Mouse (Mus musculus): ENCODE results near the gene Atxn3.
A peak's percentile ranks its signal among the peaks of the same experiment; 100 is the strongest.
"Not testable (repeated sequence)": the region's sequence is repeated elsewhere in the genome, so short reads cannot be mapped to it uniquely, and the experiment has no call there.

Gene Atxn3

GRCm38 (mm10) chr12:101957079-101957941 is 736 bp downstream of the Atxn3 start:
- peak; percentile 9 for DNase-seq

- DNase-seq = not testable (repeated sequence)
These were observed 2.2 kb downstream of the Atxn3 start for GRCm38 (mm10) chr12:101955821-101956220.

- peak; percentile 14 for DNase-seq
These were observed 9.2 kb downstream of the Atxn3 start for GRCm38 (mm10) chr12:101948801-101949200.

DNA sequence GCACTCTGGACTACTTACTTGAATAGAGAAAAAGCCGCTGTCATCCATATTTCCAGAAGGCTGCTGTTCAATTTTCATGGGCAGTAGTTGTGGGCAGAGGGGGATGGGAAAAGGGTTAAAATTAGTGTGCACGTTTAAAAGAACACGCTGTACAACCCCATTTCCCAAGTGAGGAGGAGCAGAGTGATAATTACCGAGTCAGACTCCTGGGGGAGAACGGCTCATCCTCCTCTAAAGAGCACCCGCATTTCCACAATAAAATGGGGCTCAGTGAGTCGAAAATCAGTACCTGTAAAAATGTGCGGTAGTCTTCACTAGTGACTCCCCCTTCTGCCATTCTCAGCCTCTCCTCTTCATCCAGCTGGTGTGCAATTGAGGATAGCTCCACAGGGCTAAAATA is 10.1 kb downstream of the Atxn3 start:
- no peak for DNase-seq

DNA sequence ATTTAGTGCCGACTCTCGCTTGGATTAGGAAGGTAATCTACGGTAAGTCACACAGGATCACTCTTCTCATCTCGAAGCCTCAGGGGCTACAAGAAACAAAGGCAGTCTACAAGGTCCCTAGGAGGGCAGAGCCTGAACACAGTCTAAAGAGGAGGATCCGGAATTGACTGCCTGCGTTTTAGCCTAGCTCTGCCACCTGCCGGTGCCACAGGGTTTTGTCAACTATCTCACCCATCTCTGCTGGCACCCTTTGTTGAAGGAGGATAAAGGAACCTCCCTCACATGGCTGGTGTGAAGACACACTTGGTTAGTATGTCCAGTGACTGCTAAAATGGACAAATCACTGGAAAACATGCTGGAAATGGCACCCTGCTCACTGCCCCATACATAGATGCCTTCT is 20.5 kb downstream of the Atxn3 start:
- DNase-seq = no peak

- DNase-seq = no peak
These were observed 22.8 kb downstream of the Atxn3 start for GRCm38 (mm10) chr12:101935223-101935622.

DNA sequence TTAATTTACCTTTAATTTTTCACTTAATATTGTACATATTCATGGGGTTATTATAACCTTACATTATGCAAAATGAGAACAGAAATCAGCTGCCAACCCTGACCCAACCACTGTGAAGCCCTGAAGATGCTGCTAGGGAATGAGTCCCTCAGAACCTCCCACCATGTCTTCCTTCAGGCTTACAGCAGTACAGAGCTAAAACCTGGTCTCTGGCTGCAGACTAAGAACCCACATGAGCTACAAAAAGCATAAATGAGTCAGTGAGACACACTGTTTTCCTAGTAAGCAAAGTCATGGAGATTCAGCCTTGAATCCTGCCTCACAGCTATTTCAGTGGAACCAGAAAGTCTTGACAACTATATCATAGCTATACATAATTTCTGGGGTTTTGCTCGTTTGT is 29.6 kb downstream of the Atxn3 start:
- no peak for DNase-seq

- DNase-seq = no peak
These were observed 35.7 kb downstream of the Atxn3 start for GRCm38 (mm10) chr12:101922313-101922712.

GRCm38 (mm10) chr12:101919847-101920246 is 38.2 kb downstream of the Atxn3 start:
- no peak for DNase-seq

DNA sequence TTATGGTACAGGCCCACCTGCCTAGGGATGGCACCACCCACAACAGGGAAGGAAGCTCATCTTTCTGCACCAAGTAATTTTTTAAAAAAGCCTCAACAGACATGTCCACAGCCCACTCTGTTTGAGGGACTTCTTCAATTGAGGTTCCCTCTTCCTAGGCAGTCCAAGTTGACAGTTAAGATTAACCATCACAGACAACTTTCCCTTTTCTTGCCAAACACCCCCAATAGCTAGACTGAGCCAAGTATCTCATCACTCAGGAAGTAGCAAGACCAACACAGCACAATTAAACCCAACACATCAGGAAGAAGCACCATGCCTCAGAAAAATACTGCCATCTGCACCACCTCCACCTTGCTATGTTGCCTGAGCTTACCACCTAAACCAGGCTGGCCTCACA is 40.9 kb downstream of the Atxn3 start:
- DNase-seq = no peak

DNA sequence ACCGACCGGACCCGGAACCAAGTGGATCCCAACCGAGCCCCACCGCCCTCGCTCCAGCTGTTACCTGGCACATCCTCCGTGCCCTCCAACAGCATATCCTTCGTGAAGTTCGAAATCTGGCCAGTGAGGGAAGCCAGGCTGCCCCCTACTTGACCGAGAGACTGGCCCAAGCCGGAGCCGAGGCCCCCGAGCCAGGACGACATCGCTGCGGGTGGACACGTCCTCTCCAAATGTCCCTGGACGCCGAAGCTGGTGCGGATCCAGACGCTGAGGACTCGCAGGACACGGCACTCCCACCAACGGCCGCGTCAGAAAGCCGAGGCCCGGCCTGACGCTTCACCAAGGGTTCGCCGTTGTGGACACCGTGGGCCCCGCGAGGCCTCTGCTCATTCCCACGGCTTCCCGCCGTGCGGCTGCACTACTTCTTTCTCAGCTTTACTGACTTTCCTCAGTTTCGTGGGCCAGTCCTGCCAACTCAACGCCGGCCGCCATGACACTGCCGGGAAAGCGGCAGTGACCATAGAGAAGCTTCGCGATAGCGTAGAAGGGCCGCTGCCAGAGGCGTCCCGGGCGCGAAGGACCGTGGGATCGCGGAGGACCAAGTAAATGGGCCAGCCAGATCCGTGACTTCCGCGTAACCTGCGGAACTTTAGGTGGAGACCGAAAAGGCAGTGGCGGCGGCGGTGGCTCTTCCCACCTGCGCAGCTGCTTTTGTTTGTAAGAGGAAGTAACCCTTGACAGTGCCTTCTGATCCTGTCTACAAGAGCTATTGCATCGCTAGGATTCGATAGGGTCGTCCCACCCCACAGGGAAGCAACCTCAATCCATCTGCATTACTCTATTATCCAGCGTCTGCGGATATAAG is 45.2 kb downstream of the Atxn3 start, which contains the start of gene Trip11:
TSS of gene Trip11 (minus strand) at position 642 of the 865 bp plus-strand sequence.
- peak; percentile 94 for DNase-seq

GRCm38 (mm10) chr12:101911346-101911745 is 46.7 kb downstream of the Atxn3 start:
- no peak for DNase-seq

DNA sequence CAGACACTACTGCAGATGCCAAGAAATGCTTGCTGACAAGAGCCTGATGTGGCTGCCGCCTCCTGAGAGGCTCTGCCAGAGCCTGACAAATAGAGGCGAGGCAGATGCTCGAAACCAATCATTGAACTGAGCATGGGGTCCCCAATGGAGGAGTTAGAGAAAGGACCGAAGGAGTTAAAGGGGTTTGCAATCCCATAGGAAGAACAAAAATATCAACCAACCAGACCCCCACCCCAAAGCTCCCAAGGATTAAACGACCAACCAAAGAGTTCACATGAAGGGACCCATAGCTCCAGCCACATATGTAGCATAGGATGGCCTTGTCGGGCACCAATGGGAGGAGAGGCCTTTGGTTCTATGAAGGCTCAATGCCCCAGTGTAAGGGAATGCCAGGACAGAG is 47.7 kb downstream of the Atxn3 start:
- DNase-seq = no peak

GRCm38 (mm10) chr12:101905817-101906216 is 52.2 kb downstream of the Atxn3 start:
- no peak for DNase-seq

DNA sequence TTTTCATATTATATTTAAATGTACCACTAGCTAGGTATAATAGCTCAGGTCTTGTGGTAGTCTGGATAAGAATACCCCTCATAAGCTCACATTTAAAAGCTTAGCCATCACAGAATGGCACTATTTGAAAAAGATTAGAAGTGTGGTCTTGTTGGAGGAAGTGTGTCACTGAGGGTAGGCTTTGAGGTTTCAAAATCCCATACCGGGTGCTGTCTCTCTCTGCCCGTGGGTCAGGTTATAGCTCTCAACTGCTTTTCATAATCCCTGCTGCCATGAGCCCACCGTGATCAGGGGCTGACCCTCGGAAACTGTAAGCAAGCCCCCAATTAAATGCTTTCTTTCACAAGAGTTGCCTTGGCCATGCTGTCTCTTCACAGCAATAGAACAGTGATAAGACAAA is 53.1 kb downstream of the Atxn3 start:
- DNase-seq = no peak

GRCm38 (mm10) chr12:101904170-101904569 is 53.9 kb downstream of the Atxn3 start:
- no peak for DNase-seq

- no peak for DNase-seq
These were observed 58.3 kb downstream of the Atxn3 start for GRCm38 (mm10) chr12:101899671-101900245.

- DNase-seq = no peak
These were observed 59.1 kb downstream of the Atxn3 start for GRCm38 (mm10) chr12:101898966-101899365.

DNA sequence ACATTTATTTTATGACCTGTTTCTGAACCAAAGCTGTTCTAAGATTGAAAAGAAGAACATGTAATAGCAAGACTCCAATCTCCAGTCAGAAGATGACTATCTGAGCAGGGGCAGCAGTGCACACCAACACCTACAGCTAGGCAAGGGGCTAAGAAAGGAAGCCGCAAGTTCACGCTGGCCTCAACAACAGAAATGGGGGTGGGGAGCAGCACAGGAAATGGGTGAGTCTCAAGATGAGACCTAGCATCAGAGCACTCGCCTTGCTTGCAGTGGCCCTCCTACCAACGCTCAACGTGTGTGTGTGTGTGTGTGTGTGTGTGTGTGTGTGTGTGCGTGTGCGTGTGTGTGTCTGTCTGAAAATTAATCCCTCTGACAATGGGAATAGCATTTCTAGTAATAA is 60.9 kb downstream of the Atxn3 start:
- DNase-seq = no peak

DNA sequence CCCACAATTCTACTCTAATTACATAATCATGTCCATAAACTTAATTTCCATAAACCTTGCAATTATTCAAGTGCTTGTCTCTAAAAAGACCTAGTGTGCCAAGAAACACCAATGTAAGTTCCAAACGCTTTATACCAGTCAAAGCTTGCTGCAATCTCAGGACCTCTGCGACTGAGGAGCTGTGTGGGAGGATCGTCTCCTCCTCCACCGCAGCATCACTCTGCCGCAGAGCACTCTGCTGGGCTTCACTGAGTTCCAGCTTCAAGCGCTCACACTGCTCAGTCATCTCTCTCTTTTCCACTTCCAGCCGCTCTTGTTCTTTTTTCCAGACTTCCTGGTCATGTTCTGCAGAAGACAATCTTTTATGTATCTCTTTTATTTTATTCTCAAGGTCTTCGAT is 64.8 kb downstream of the Atxn3 start:
- no peak for DNase-seq

GRCm38 (mm10) chr12:101892832-101893231 is 65.2 kb downstream of the Atxn3 start:
- DNase-seq = no peak

DNA sequence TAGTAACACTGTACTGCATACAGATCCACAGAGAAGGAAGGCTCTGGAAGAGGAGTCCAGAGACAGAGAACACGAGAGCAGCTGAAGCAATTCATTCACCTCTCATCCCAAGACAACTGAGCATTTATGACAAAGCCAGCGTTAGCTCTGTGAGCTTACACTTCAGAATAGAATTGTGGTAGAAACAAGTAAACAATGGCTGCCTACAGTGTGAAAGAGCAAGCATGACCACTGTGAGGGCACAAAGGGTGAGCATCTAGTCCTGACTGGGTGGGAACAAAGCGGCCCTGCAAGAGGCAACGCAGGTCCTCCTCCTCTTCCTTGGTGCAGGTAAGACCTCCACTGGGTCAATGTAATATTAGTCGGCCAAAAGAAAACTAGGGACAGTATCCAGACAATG is 67.0 kb downstream of the Atxn3 start:
- no peak for DNase-seq

DNA sequence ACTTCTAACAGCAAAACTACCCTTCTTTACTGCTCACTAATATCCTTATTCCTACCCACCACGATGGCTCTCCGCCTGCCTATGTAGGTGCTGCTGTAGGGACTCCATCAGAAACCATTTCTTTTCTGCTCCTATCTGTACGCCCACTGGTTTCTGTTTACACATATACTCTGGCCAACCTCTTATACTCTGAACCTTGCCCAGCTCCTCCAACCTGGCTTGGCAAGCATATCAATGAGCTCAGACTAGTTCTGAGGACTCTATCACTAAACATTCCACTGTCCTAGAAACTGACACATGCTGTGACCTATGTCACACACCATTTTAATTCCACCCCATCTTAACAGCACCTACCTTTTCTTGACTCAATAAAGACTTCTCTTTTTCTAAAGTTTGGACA is 68.7 kb downstream of the Atxn3 start:
- peak; percentile 27 for DNase-seq

Data from kidney, postnatal 14 days (tissue).